Mouse (Mus musculus): ENCODE data around the gene Ranbp3. TPM values are rescaled to one million over a fixed set of nuclear protein-coding genes. Genes with fewer than 3 reads are reported as not detected.
"Not testable (repeated sequence)": the region's sequence is repeated elsewhere in the genome, so short reads cannot be mapped to it uniquely, and the experiment has no call there.

The Ranbp3 gene
- 56.2 and 56.7 TPM in 2 replicates for total RNA-seq (2017)

- ATAC-seq (replicated peaks; ENCODE audit: low read depth, poor library complexity, severe bottlenecking): peak; percentile 84
Measured at GRCm38 (mm10) chr17:56672941-56673646, at the start of gene Ranbp3. Gene Ranbp3, plus strand, starts transcription at chr17:56673294.

- no peak for ATAC-seq (replicated peaks; ENCODE audit: low read depth, poor library complexity, severe bottlenecking)
Measured at GRCm38 (mm10) chr17:56625495-56625894, 47.6 kb upstream of the Ranbp3 start.

GRCm38 (mm10) chr17:56626260-56626659, 46.8 kb upstream of the Ranbp3 start:
- 0 out of 2 replicates have a peak, but pooled peaks have one; percentile 9 for ATAC-seq (replicated peaks; ENCODE audit: low read depth, poor library complexity, severe bottlenecking)

- peak; percentile 92 for ATAC-seq (replicated peaks; ENCODE audit: low read depth, poor library complexity, severe bottlenecking)
Measured at GRCm38 (mm10) chr17:56626754-56627470, 46.2 kb upstream of the Ranbp3 start, which contains the start of gene Lonp1. Gene Lonp1, minus strand, starts transcription at chr17:56626887.

GRCm38 (mm10) chr17:56627530-56628277, 45.4 kb upstream of the Ranbp3 start, which contains the start of gene Catsperd:
Gene Catsperd, plus strand, starts transcription at chr17:56628143.
- ATAC-seq (replicated peaks; ENCODE audit: low read depth, poor library complexity, severe bottlenecking): 0 out of 2 replicates have a peak, but pooled peaks have one; percentile 4

- not testable (repeated sequence) for ATAC-seq (replicated peaks; ENCODE audit: low read depth, poor library complexity, severe bottlenecking)
Measured at GRCm38 (mm10) chr17:56629800-56630781, 43.0 kb upstream of the Ranbp3 start.

GRCm38 (mm10) chr17:56631807-56632206, 41.3 kb upstream of the Ranbp3 start:
- ATAC-seq (replicated peaks; ENCODE audit: low read depth, poor library complexity, severe bottlenecking): no peak

GRCm38 (mm10) chr17:56634023-56634422, 39.1 kb upstream of the Ranbp3 start:
- ATAC-seq (replicated peaks; ENCODE audit: low read depth, poor library complexity, severe bottlenecking): no peak

GRCm38 (mm10) chr17:56643237-56643636, 29.9 kb upstream of the Ranbp3 start:
- ATAC-seq (replicated peaks; ENCODE audit: low read depth, poor library complexity, severe bottlenecking): no peak

GRCm38 (mm10) chr17:56647546-56647945, 25.5 kb upstream of the Ranbp3 start:
- ATAC-seq (replicated peaks; ENCODE audit: low read depth, poor library complexity, severe bottlenecking): no peak

- ATAC-seq (replicated peaks; ENCODE audit: low read depth, poor library complexity, severe bottlenecking): no peak
Measured at GRCm38 (mm10) chr17:56651801-56652200, 21.3 kb upstream of the Ranbp3 start.

GRCm38 (mm10) chr17:56654771-56655170, 18.3 kb upstream of the Ranbp3 start:
- no peak for ATAC-seq (replicated peaks; ENCODE audit: low read depth, poor library complexity, severe bottlenecking)

- no peak for ATAC-seq (replicated peaks; ENCODE audit: low read depth, poor library complexity, severe bottlenecking)
Measured at GRCm38 (mm10) chr17:56655311-56655710, 17.8 kb upstream of the Ranbp3 start.

GRCm38 (mm10) chr17:56656171-56656570, 16.9 kb upstream of the Ranbp3 start:
- ATAC-seq (replicated peaks; ENCODE audit: low read depth, poor library complexity, severe bottlenecking): no peak

GRCm38 (mm10) chr17:56663659-56664058, 9.4 kb upstream of the Ranbp3 start:
- ATAC-seq (replicated peaks; ENCODE audit: low read depth, poor library complexity, severe bottlenecking): no peak

- no peak for ATAC-seq (replicated peaks; ENCODE audit: low read depth, poor library complexity, severe bottlenecking)
Measured at GRCm38 (mm10) chr17:56664333-56664732, 8.8 kb upstream of the Ranbp3 start.

GRCm38 (mm10) chr17:56666384-56666783, 6.7 kb upstream of the Ranbp3 start:
- no peak for ATAC-seq (replicated peaks; ENCODE audit: low read depth, poor library complexity, severe bottlenecking)

- ATAC-seq (replicated peaks; ENCODE audit: low read depth, poor library complexity, severe bottlenecking): no peak
Measured at GRCm38 (mm10) chr17:56667591-56667990, 5.5 kb upstream of the Ranbp3 start.

- peak; percentile 53 for ATAC-seq (replicated peaks; ENCODE audit: low read depth, poor library complexity, severe bottlenecking)
Measured at GRCm38 (mm10) chr17:56668384-56669144, 4.5 kb upstream of the Ranbp3 start.
